Mouse (Mus musculus): ENCODE measurements around the gene Aplnr.

The Aplnr gene

GRCm38 (mm10) chr2:85178139-85178800, 42.2 kb downstream of the Aplnr start:
- in situ Hi-C loops (cut with MboI, MseI): no loop called here

GRCm38 (mm10) chr2:85187582-85188151, 51.6 kb downstream of the Aplnr start:
- in situ Hi-C loops (cut with MboI, MseI): no loop called here
